Mouse (Mus musculus) erythroblast, embryonic 14.5 days (primary cell): ENCODE measurements around the gene Nr1d1.

ENCODE experiments used
- GATA1 ChIP-seq: IDR thresholded peaks from 2 replicates; pipeline ENCODE4 v1.6.1; 2012; ENCODE audit warnings: low read length, inconsistent platforms, mixed read lengths
- TAL1 ChIP-seq: IDR thresholded peaks from 3 replicates; pipeline ENCODE4 v1.6.1; 2012; ENCODE audit warnings: low read length, inconsistent platforms, mixed read lengths

- no peak for TF ChIP-seq TAL1
- TF ChIP-seq GATA1: no peak
Measured at GRCm38 (mm10) chr11:98723098-98723497, 52.0 kb downstream of the Nr1d1 start.
